Mouse (Mus musculus) effector memory CD4-positive, alpha-beta T cell, adult 5 months (primary cell): ENCODE measurements around the gene Fam168b. TPM values are rescaled to one million over a fixed set of nuclear protein-coding genes. Genes with fewer than 3 reads are reported as not detected.

Experiments
- polyA plus RNA-seq: library from polyadenylated mRNA; unstranded; fragments of 100-300 nt; shearing (Covaris generic); gene quantifications from one replicate; pipeline ENCODE4 v1.2.1, GENCODE M21; 2017

The Fam168b gene
- polyA plus RNA-seq: 112 TPM

GRCm38 (mm10) chr1:34842887-34843618, at the start of gene Fam168b:
Gene Fam168b (minus strand): TSS chr1:34843065.

GRCm38 (mm10) chr1:34849745-34850342, 7.0 kb upstream of the Fam168b start, which contains the start of gene Plekhb2:
Gene Plekhb2 (plus strand): TSS chr1:34849976.

Other genes with a start within 250 kb of the Fam168b start
- gene Plekhb2, start 6.9 kb upstream of the Fam168b start, polyA plus RNA-seq: 118 TPM